Mouse (Mus musculus): ENCODE results near the gene Pias3. TPM values are rescaled to one million over a fixed set of nuclear protein-coding genes. Genes with fewer than 3 reads are reported as not detected.

Gene Pias3
- polyA plus RNA-seq, 1 experiment from 2014 or later: 42.8 TPM

DNA sequence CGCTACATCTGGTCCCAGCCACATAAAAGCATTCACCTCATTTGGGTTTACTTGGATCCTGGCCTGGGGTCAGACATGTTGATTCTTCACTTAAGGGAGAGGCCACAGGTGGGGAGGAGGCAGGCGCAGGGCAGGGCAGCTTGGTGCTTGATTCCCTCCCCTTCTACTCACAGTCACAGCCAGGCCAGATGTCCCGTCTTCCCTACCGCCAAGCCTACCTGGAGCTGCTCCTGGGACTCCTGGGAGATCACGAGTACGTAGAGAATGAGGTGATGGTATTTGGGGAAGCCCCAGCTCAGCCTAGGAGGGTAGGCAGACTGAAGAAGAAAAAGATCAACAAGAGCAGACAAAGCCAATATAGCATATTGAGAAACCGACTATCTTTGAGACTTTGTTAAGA, 10.8 kb downstream of the Pias3 start:
- ATAC-seq (ENCODE audit: insufficient number of reproducible peaks, low FRiP score, low TSS enrichment, low read depth) (no peak), DNase-seq (ENCODE audit: low spot score) (no peak)
- 75% methylated on average over 7 of the region's 7 CpGs for WGBS
- Histone ChIP-seq H3K9ac (ENCODE audit: low read length) (no peak overlapping the region), H3K4me2 (ENCODE audit: low read depth, severe bottlenecking) (no peak overlapping the region), H3K36me3 (ENCODE audit: control insufficient read depth, insufficient read depth, low read length) (peaks cover 14% of the 10 kb centered on the region), H3K4me1 (ENCODE audit: control insufficient read depth, insufficient read depth, low read length) (0 out of 2 replicates have a peak, but pooled peaks cover 2% of the 10 kb centered on the region), H3K27ac (replicated peaks; ENCODE audit: low read depth, low read length) (no peak overlapping the region), H3K4me3 (ENCODE audit: low read depth, low read length) (no peak overlapping the region), H3K9me3 (ENCODE audit: control insufficient read depth, low read length) (no peaks in the 10 kb centered on the region), H3K27me3 (ENCODE audit: control insufficient read depth, insufficient read depth, low read length) (no peaks in the 10 kb centered on the region)

DNA sequence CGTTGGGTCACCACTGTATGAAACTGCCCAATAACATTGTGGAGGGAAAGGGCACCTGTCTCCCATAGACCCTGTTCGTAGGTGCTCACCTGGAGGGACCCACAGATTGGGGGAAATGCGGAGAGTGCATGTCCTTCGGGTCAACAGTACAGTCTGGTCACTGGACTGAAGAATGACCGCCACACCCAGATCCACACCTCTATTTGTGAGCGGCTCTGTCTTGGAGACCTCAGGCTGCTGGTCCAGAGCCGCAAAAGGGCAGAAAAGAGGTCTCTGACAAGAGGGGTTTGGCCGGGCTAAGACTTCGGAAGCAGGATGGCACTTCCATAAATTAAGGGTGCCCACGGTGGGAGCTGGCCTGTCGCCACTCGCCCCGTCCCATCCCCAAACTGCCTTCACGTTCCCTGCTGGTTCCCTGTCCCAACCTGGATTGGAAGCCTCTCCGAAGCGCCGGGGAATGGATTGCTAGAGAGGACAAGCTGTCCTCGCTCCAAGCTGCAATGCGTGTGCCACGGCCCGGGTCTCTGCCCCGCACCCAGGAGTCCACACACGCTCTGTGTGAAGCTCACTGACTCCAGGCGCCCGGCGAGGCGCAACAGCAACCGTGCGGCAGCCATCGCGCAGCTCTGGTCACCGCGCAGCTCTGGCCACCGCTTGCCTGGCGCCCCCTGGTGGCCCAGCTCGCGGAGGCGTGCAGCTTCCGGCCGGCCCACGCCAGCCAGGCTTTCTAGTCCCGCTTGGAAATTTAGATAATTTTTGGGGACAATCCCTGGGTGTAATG, 11.9 kb downstream of the Pias3 start, which contains the start of gene Nudt17:
Nudt17 (minus strand) TSS at position 660 of the 781 bp plus-strand sequence.
- Histone ChIP-seq H3K9ac (ENCODE audit: low read length) (peak within 1 kb of the TSS; percentile 70), H3K27me3 (ENCODE audit: control insufficient read depth, insufficient read depth, low read length) (no peaks in the 10 kb centered on the region), H3K4me1 (ENCODE audit: control insufficient read depth, insufficient read depth, low read length) (0 out of 2 replicates have a peak, but pooled peaks cover 2% of the 10 kb centered on the region), H3K27ac (replicated peaks; ENCODE audit: low read depth, low read length) (no peak within 1 kb of the TSS), H3K36me3 (ENCODE audit: control insufficient read depth, insufficient read depth, low read length) (peaks cover 13% of the 10 kb centered on the region), H3K4me3 (ENCODE audit: low read depth, low read length) (peak within 1 kb of the TSS; percentile 45), H3K9me3 (ENCODE audit: control insufficient read depth, low read length) (no peaks in the 10 kb centered on the region), H3K4me2 (ENCODE audit: low read depth, severe bottlenecking) (peak within 1 kb of the TSS; percentile 90)
- ATAC-seq (ENCODE audit: insufficient number of reproducible peaks, low FRiP score, low TSS enrichment, low read depth) (peak; percentile 74), DNase-seq (ENCODE audit: low spot score) (peak; percentile 86)
- WGBS: 5% methylated on average over 42 of the region's 42 CpGs

DNA sequence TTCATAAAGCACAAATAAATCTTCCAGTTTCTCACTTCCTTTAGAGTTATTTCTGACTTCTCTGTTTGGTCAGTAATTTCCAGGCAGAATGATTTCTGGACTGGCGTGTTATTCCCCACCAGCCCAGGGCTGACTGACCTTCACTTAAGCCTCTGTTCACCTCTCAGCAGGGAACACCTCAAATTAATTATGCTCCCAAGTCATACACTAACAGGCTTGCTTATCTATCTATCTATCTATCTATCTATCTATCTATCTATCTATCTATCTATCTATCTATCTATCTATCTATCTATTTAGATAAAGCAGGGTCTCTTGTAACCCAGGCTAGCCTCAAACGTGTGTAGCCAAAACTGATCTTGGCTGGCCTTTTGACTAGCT, 12.5 kb downstream of the Pias3 start:
- H3K4me2 ChIP-seq (ENCODE audit: low read depth, severe bottlenecking): no peak overlapping the region
- ATAC-seq (ENCODE audit: insufficient number of reproducible peaks, low FRiP score, low TSS enrichment, low read depth): no peak
- peak overlapping the region; percentile 45 for H3K4me3 ChIP-seq (ENCODE audit: low read depth, low read length)
- H3K9ac ChIP-seq (ENCODE audit: low read length): no peak overlapping the region
- no peak for DNase-seq (ENCODE audit: low spot score)
- H3K4me1 ChIP-seq (ENCODE audit: control insufficient read depth, insufficient read depth, low read length): 0 out of 2 replicates have a peak, but pooled peaks cover 2% of the 10 kb centered on the region
- H3K9me3 ChIP-seq (ENCODE audit: control insufficient read depth, low read length): no peaks in the 10 kb centered on the region
- peaks cover 18% of the 10 kb centered on the region for H3K36me3 ChIP-seq (ENCODE audit: control insufficient read depth, insufficient read depth, low read length)
- H3K27me3 ChIP-seq (ENCODE audit: control insufficient read depth, insufficient read depth, low read length): no peaks in the 10 kb centered on the region
- no peak overlapping the region for H3K27ac ChIP-seq (replicated peaks; ENCODE audit: low read depth, low read length)
- WGBS: 36% methylated on average over 2 of the region's 2 CpGs

DNA sequence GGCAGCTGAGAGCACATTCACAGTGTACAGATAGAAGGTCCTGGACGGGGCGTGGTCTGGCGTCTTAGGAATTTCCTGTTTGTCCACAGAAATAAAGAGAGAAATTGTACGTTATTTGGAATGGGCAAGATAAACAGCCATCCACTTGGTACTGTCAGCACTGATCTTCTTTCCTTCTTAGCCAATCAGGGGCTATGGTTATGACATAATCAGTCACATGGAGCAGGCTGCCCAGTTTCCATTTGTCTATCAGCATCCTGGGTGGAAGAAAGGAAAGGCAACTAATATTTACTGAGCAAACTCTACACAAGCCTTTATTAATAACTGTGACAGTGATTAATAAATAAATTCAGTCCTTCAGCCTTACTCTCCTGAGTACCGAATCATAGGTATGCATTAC, 18.1 kb downstream of the Pias3 start:
- Histone ChIP-seq H3K9ac (ENCODE audit: low read length) (no peak overlapping the region), H3K4me3 (ENCODE audit: low read depth, low read length) (no peak overlapping the region), H3K27ac (replicated peaks; ENCODE audit: low read depth, low read length) (no peak overlapping the region), H3K4me2 (ENCODE audit: low read depth, severe bottlenecking) (no peak overlapping the region), H3K27me3 (ENCODE audit: control insufficient read depth, insufficient read depth, low read length) (no peaks in the 10 kb centered on the region), H3K36me3 (ENCODE audit: control insufficient read depth, insufficient read depth, low read length) (peaks cover 13% of the 10 kb centered on the region), H3K9me3 (ENCODE audit: control insufficient read depth, low read length) (no peaks in the 10 kb centered on the region), H3K4me1 (ENCODE audit: control insufficient read depth, insufficient read depth, low read length) (no peaks in the 10 kb centered on the region)
- DNase-seq (ENCODE audit: low spot score) (no peak), ATAC-seq (ENCODE audit: insufficient number of reproducible peaks, low FRiP score, low TSS enrichment, low read depth) (no peak)
- WGBS: 89% methylated on average over 5 of the region's 5 CpGs

DNA sequence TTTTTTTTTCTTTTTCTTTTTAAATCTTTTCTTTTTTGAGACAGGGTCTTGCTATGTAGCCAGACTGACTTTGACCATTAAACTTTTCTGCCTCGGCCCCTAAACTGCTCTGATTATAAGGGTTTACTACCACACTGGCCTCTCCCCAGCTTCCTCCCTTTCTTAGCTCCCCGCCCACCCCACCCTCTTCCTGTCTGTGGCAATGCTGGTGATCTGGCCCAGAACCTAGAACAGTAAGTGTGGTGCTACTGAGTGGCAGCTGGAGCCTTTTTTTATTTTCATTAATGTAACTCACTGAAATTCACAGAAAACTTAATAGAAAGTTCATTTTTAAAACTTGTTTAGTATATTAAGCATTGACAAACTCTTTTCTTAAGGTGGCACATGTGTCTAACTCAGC, 19.7 kb downstream of the Pias3 start:
- H3K4me3 ChIP-seq (ENCODE audit: low read depth, low read length): no peak overlapping the region
- no peak overlapping the region for H3K27ac ChIP-seq (replicated peaks; ENCODE audit: low read depth, low read length)
- 75% methylated on average over 2 of the region's 2 CpGs for WGBS
- H3K36me3 ChIP-seq (ENCODE audit: control insufficient read depth, insufficient read depth, low read length): peaks cover 10% of the 10 kb centered on the region
- DNase-seq (ENCODE audit: low spot score): no peak
- no peak for ATAC-seq (ENCODE audit: insufficient number of reproducible peaks, low FRiP score, low TSS enrichment, low read depth)
- no peaks in the 10 kb centered on the region for H3K27me3 ChIP-seq (ENCODE audit: control insufficient read depth, insufficient read depth, low read length)
- H3K9ac ChIP-seq (ENCODE audit: low read length): no peak overlapping the region
- no peaks in the 10 kb centered on the region for H3K4me1 ChIP-seq (ENCODE audit: control insufficient read depth, insufficient read depth, low read length)
- no peaks in the 10 kb centered on the region for H3K9me3 ChIP-seq (ENCODE audit: control insufficient read depth, low read length)
- no peak overlapping the region for H3K4me2 ChIP-seq (ENCODE audit: low read depth, severe bottlenecking)

DNA sequence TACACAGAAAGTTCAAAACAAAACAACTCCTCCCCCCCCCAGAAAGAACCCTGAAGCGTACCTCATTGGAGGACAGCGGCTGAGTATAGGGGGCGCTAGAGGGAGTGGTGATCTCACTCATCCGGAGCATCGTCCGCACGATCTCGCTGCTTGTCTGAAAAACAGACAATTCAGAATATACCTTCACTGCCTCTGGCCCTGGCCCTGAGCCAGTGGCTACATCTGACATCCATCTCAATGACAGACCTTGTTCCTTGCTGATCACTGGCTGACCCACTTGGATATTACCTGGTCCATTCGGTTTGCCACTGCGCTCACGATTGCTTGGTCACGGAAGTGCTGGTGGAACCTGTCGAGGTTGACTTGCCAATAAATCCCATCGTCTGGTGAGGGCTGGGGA, 23.0 kb downstream of the Pias3 start:
- peak; percentile 56 for DNase-seq (ENCODE audit: low spot score)
- 37% methylated on average over 14 of the region's 14 CpGs for WGBS
- no peak overlapping the region for H3K27ac ChIP-seq (replicated peaks; ENCODE audit: low read depth, low read length)
- no peak overlapping the region for H3K4me2 ChIP-seq (ENCODE audit: low read depth, severe bottlenecking)
- H3K4me1 ChIP-seq (ENCODE audit: control insufficient read depth, insufficient read depth, low read length): no peaks in the 10 kb centered on the region
- no peak for ATAC-seq (ENCODE audit: insufficient number of reproducible peaks, low FRiP score, low TSS enrichment, low read depth)
- no peak overlapping the region for H3K9ac ChIP-seq (ENCODE audit: low read length)
- H3K36me3 ChIP-seq (ENCODE audit: control insufficient read depth, insufficient read depth, low read length): peaks cover 9% of the 10 kb centered on the region
- H3K9me3 ChIP-seq (ENCODE audit: control insufficient read depth, low read length): no peaks in the 10 kb centered on the region
- H3K4me3 ChIP-seq (ENCODE audit: low read depth, low read length): no peak overlapping the region
- H3K27me3 ChIP-seq (ENCODE audit: control insufficient read depth, insufficient read depth, low read length): no peaks in the 10 kb centered on the region

DNA sequence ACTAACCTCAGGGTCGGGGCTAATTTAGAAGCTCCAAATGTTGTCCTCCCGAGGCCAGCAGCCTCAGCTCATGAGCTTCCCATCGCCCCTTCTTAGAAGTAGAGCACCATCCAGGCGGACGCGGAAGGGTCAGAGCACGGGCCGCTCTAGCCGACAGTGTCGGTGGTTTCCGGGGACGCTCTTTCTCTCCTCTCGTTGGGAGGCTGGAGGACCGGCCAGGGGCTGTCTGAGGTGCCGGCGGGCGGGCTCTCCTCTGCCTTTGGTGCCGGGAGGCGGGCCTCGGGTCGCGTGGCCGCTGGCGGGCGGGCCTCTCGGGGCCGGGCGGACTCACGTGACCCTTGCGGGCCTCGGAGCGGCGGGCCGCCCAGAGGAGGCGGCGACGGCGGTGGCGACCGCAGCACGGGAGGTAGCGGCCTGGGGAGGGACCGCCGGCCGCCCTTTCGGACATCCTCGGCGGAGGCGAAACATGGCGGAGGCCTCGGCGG, 31.2 kb downstream of the Pias3 start, which contains the start of the genes Polr3c and Rnf115:
Polr3c (minus strand) TSS at position 286 of the 485 bp plus-strand sequence.
Rnf115 (plus strand) TSS at position 322 of the 485 bp plus-strand sequence.
- DNase-seq (ENCODE audit: low spot score): peak; percentile 98
- Histone ChIP-seq H3K4me3 (ENCODE audit: low read depth, low read length) (peak within 1 kb of the TSS; percentile 85), H3K27ac (replicated peaks; ENCODE audit: low read depth, low read length) (peak within 1 kb of the TSS; percentile 50; the same call in 1 of the 2 replicates), H3K27me3 (ENCODE audit: control insufficient read depth, insufficient read depth, low read length) (no peaks in the 10 kb centered on the region), H3K9ac (ENCODE audit: low read length) (peak within 1 kb of the TSS; percentile 81), H3K4me2 (ENCODE audit: low read depth, severe bottlenecking) (peak within 1 kb of the TSS; percentile 51), H3K36me3 (ENCODE audit: control insufficient read depth, insufficient read depth, low read length) (peaks cover 5% of the 10 kb centered on the region; the same call in 1 of the 2 replicates), H3K9me3 (ENCODE audit: control insufficient read depth, low read length) (no peaks in the 10 kb centered on the region), H3K4me1 (ENCODE audit: control insufficient read depth, insufficient read depth, low read length) (peaks cover 8% of the 10 kb centered on the region; the same call in 1 of the 2 replicates)
- WGBS: under 1% methylated on average over 49 of the region's 52 CpGs
- ATAC-seq (ENCODE audit: insufficient number of reproducible peaks, low FRiP score, low TSS enrichment, low read depth): peak; percentile 94

DNA sequence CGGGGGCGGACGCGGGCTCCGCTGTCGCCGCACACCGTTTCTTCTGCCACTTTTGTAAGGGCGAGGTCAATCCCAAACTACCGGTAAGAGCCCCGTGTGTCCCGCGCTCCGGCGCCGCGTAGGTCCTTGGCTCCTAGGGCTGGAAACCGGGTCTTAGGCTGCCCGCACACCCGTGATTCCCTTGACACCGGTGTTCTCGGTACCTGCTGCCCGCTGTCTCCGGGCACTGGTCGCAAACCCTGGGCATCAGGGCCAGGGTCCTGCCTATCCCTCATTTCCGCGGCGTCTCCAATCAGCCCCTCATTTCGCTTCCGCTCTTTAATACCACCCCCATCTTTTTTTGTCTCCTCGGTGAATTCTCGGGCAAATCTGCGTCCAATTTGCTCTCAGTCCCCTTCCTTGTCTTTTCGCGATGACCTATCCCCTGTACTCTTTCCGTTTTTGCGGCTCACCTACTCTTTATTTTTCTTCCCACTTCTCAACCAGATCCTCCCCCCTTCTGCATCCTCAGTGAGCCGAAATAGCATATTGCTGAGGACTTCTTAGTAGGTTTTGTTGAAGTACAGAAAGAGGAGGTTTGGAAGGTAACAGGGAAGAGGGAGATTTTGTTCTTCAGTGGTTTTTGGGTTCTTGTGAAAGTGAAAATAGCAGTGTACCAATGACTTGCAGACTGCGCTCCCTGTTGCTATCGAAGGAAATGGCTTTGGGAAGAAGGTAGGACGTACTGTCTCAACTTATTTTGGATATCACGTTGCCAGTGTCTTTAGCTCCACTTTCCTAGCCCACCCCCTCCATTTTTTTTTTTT, 31.8 kb downstream of the Pias3 start:
- peak overlapping the region; percentile 81 for H3K9ac ChIP-seq (ENCODE audit: low read length)
- no peaks in the 10 kb centered on the region for H3K27me3 ChIP-seq (ENCODE audit: control insufficient read depth, insufficient read depth, low read length)
- H3K4me2 ChIP-seq (ENCODE audit: low read depth, severe bottlenecking): peak overlapping the region; percentile 51
- H3K9me3 ChIP-seq (ENCODE audit: control insufficient read depth, low read length): no peaks in the 10 kb centered on the region
- DNase-seq (ENCODE audit: low spot score) (no peak), ATAC-seq (ENCODE audit: insufficient number of reproducible peaks, low FRiP score, low TSS enrichment, low read depth) (peak; percentile 31; the same call in 1 of the 2 replicates)
- H3K4me1 ChIP-seq (ENCODE audit: control insufficient read depth, insufficient read depth, low read length): peaks cover 8% of the 10 kb centered on the region; the same call in 1 of the 2 replicates
- peaks cover 5% of the 10 kb centered on the region; the same call in 1 of the 2 replicates for H3K36me3 ChIP-seq (ENCODE audit: control insufficient read depth, insufficient read depth, low read length)
- whole genome bisulfite sequencing: under 1% methylated on average over 38 of the region's 42 CpGs
- peak overlapping the region; percentile 50; the same call in 1 of the 2 replicates for H3K27ac ChIP-seq (replicated peaks; ENCODE audit: low read depth, low read length)
- peak overlapping the region; percentile 85 for H3K4me3 ChIP-seq (ENCODE audit: low read depth, low read length)

All from limb, embryonic 11.5 days (tissue).